Mouse (Mus musculus): ENCODE measurements around the gene Epha8.

Gene Epha8

DNA sequence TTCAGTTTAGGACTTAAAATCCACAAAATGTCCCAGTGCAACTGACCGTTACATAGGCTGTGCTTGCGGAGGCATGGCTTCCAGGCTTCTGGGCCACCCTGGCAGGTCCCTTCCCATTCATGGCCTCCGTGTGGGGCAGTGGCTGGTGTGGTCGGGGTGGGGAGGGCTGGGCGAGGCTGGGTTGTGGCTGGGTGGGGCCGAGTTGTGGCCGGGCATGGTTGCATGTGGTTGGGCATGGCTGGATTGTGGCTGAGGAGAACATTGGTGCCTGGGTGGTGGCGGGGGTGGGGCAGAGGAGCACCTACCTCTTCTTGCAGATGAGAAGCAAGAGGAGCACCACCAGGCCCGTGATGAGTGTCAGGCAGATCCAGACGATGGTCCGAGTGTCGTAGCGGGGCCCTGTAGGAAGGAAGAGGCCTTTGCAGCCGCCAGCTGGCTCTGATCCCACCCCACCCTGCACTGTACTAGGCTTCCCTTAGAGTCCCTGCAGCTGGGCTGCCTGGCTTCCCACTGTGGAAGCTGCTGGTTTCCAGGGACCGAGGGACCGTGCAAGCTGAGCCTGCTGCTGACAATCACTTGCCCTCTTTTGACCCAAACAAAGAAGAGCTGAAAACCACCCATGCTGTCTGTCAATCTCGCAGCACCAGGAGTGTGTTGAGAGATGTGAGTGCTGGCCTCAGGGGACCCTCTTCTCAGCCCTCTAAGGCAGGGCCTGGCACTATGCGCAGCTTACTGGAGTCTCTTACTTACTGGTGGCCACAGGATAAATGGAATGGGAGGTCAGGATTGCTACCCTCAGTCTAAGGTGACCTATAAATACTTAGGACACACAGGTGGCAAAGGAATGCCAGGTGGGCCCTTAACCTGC lies 21.6 kb downstream of the Epha8 start:
- TF ChIP-seq GATA4 (IDR thresholded peaks at IDR 0.05; ENCODE audit: insufficient replicate concordance, low read length), result no peak

DNA sequence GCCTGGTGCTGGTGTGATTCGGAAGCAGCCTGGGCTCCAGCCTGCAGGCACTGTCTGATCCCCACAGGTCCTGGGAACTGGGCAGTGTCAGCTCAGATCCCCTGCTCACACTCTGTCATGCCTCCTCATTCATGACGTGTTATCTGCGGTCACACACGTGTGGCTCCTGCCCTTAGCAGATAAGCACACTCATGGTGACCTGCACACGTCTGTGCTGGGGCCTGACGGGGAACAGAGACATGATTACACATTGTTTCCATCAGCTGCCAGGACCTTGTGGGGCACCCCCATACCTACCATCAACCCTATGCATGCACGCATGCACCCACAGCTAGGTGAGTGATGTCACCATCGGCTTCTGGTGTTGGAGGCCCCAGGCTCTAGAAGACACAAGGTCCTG lies 26.1 kb downstream of the Epha8 start:
- no peak for TF ChIP-seq GATA4 (IDR thresholded peaks at IDR 0.05; ENCODE audit: insufficient replicate concordance, low read length)

DNA sequence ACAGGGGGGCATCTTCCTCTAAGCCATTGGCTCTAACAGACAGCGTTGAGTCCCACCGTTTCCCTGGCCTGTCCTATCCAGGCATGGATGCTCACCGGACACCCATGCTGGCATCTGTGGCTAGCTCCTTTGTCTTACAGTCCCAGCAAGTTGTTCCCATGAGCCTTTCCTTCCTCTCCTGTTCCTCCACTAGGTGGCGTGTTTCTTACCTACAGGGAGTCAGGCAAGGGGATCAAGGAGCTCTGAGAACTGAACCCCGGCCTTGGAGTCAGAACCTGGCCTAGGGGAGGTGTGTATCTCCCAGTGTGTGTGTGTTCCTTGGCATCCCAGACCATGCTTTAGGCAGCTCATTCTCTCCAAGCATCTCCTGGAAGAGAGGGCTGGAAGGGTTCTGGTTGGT lies 27.7 kb downstream of the Epha8 start:
- TF ChIP-seq GATA4 (IDR thresholded peaks at IDR 0.05; ENCODE audit: insufficient replicate concordance, low read length), result no peak

DNA sequence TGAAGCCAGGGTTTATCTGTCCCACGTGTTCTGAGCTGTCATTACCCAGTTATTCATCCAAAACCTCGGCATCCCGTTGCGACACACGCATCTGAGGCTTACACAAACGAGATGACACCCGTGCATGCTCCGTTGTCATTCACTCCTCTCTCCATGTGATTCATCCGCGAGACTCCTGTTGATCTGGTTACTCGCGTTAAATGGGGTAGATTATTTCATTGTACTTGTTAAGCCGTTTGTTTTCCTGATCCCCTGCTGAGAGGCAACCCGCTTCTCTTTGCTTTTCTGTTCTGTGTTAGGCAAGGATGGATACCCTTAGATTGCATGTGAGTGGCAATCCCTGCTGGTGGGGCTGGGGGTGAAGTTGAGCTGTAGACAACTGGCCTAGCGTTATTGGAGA lies 30.8 kb downstream of the Epha8 start:
- no peak for TF ChIP-seq GATA4 (IDR thresholded peaks at IDR 0.05; ENCODE audit: insufficient replicate concordance, low read length)

DNA sequence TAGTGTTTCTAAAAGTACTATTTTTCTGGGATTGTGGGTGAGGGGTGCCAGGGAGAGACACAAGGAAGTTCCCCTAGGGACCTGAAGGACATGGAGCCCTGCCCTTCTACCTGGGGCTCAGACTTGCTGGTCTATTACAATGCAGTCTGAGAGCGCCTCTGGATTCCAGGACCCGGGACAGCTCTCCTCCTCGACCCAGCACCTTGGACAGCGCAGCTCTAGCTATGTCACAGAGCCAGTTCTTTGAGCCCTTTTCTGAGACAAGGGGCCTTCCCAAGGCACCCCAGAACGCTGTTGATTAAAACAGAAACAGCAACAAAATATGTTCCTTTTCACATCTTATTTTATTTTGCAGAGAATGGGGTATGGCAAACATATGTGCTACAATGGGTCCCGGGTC lies 32.1 kb downstream of the Epha8 start:
- no peak for TF ChIP-seq GATA4 (IDR thresholded peaks at IDR 0.05; ENCODE audit: insufficient replicate concordance, low read length)

DNA sequence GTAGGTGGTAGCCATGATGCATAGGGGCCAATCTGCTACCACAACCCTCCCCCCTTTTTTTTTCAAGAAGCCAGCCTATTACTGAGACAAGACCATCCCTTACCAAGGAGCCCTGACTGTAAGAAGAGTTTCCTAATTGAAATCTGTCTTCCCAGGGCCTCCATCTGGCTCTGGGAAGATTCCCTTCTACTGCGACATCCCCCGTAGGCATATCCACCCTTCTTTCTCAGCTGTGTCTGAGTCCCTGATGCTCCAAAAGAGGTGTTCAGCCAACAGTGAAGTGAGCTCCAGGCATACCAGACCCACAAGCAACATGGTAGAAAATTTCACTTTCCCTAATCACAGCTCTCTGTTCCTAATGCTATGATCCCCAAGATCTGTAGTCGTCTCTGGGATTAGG lies 37.1 kb downstream of the Epha8 start:
- TF ChIP-seq GATA4 (IDR thresholded peaks at IDR 0.05; ENCODE audit: insufficient replicate concordance, low read length), result no peak

DNA sequence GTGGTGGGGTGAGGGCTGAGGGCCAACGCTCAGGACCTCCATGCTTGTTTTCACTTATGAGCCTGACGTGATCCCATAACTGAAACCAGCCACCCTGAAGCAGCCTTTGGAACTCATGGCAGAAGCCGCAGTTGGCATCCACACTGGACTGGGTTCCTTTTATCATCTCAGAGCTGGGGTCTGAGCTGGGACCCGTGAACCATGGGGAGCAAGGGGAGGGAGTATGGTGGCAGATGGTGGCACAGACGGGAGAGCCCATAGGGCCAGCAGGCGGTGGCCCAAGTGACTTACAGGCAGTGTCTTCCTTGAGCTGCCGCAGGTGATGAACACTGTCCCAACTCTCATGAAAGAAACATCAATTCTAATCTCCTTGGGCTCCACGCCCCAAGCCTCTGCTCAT lies 37.8 kb downstream of the Epha8 start:
- no peak for TF ChIP-seq GATA4 (IDR thresholded peaks at IDR 0.05; ENCODE audit: insufficient replicate concordance, low read length)

DNA sequence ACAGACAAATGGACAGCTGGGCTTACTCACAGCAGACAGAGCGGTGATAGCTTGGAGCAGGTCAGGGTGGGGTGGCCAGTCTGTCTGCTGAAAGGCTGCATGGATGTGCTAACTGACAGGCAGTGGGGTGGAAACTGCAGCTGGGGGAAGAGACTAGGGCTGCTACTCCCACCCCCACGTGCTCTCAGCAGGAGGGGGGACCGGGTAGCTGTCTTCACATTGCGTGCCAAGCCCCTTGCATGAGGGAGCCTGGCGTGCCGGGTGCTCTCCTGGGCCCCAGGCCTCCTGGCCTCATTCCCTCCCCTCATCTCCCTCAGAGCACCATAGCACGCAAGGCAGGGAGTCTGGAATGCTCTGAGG lies 39.5 kb downstream of the Epha8 start:
- no peak for TF ChIP-seq GATA4 (IDR thresholded peaks at IDR 0.05; ENCODE audit: insufficient replicate concordance, low read length)

DNA sequence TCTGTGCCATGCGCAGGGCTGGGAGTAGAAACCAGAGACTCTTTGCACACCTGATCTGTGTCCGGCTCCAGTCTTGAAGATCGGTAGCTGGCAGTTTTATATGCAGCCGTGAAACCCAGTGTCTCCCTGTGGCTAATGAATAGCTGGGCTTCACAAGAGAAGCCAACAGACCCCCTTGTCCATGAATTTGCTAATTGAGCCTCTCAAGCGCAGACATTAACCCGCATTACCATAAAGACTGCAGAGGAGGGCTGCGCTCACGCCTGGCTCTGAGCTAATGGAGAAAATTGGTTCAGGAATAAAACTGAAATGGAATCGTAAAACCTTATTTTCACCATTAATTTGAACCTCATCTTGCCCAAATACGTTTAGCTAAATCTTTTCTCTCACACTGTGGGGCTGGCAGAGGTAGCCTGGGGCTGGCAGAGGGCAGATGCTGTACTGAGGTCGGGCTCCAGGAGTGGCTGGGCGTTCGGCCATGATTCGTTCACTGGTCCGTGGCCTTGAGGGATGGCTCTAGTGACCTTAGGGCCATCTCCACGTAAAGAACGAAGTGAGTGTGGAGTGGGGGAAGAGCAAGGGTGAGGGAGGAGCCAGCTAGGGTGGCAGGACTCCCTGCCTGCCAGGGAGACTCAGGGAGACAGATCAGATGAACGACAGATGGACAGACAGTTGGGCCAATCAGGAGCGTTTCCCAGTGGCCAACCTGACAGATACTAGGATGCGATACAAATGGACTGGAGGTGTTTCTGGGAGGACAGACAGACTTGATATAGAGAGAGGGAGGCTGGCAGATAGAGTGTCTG lies 40.1 kb downstream of the Epha8 start:
- TF ChIP-seq GATA4 (IDR thresholded peaks at IDR 0.05; ENCODE audit: insufficient replicate concordance, low read length), result no peak

DNA sequence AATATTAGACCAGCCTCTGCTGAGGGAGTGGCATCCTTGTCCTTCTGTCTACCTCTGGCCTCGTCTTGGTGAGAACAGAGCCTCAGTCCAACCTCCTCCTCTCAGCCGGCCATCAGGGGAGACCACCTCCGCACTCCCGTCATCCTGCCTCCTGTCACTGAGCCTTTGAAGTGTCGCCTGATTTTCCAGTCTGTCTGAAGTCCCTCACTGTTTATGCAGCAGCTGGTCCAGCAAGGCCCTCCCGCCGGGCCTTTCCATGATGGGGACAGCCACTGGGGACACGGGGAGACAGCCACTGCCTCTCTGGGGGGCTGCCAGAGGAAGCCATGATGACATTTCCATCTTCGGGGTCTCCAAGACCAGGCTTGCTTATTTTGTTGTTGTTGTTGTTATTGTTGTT lies 43.8 kb downstream of the Epha8 start:
- TF ChIP-seq GATA4 (IDR thresholded peaks at IDR 0.05; ENCODE audit: insufficient replicate concordance, low read length), result no peak

DNA sequence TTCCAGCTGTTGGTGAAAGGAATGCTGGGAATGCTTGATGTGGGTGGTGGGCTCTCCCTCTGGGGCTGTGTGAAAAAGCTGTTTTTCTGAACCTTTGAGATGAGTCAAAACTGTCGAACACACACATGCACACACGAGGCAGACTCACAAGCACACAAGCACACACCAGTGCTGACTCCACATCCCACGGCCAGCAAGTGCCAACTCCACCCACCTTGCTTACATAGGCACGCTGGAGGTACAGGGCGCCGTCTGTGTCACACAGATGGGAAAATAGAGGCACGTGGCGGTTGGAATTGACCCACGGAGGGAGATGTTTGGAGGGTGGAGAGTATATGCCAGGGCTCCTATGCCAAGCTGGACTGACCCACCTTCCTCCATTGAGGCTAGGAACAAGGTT lies 44.8 kb downstream of the Epha8 start:
- TF ChIP-seq GATA4 (IDR thresholded peaks at IDR 0.05; ENCODE audit: insufficient replicate concordance, low read length), result no peak

DNA sequence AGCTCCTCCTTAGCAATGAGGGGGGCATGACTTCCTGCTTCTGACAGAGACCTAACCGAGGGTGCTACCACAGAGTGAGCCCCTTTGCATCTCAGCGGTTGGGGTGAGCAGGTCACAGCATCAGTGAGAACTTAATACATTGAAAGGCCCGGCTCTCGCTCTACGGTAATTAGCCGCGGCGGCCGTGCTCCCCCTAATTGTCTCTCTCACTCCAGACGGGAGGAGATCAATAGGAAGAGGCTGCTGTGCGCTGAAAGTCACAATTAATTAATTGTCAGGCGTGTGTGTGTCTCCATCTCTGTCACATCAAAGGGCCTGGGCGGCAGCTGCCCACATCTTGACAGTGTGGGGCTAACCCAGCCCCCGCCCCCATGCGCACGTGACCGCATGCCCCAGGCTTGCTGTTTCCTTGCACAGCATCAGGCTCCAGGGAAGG lies 45.4 kb downstream of the Epha8 start:
- no peak for TF ChIP-seq GATA4 (IDR thresholded peaks at IDR 0.05; ENCODE audit: insufficient replicate concordance, low read length)

DNA sequence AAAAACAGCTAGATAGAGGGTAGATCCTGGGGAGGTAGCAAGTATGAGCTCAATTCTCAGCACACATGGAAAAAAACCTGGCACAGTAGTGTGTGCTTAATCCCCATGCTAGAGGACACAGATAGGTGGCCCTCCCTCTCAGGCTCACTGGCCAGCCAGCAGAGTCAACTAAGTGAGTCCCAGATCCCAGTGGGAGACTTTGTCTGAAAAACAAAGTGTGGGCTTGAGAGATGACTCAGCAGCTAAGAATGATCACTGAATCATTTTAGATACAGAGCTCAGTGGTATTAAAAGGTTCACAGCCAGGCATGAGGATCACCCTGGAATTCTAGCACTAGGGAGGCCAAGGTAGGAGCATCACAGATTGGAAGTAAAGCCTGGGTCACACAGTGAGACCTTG lies 48.8 kb downstream of the Epha8 start:
- no peak for TF ChIP-seq GATA4 (IDR thresholded peaks at IDR 0.05; ENCODE audit: insufficient replicate concordance, low read length)

DNA sequence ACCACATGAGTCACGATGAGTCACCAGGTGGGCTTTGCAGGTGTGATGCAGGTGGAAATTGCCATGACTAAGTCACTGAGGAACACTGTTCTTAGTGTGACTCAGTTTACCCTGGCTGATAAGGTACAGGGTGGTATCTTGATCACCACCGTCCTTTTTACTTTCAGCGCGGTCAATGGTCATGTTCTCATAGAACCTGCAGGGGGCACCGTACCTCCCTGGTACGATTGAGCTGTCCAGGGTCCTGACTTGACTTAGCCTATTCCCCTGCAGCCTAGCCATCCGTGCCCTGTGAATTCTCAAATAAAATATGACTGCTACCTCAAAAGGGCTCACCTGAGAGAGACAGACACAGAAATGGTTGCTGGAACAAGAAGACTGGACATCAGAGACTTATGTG lies 49.6 kb downstream of the Epha8 start:
- no peak for TF ChIP-seq GATA4 (IDR thresholded peaks at IDR 0.05; ENCODE audit: insufficient replicate concordance, low read length)

DNA sequence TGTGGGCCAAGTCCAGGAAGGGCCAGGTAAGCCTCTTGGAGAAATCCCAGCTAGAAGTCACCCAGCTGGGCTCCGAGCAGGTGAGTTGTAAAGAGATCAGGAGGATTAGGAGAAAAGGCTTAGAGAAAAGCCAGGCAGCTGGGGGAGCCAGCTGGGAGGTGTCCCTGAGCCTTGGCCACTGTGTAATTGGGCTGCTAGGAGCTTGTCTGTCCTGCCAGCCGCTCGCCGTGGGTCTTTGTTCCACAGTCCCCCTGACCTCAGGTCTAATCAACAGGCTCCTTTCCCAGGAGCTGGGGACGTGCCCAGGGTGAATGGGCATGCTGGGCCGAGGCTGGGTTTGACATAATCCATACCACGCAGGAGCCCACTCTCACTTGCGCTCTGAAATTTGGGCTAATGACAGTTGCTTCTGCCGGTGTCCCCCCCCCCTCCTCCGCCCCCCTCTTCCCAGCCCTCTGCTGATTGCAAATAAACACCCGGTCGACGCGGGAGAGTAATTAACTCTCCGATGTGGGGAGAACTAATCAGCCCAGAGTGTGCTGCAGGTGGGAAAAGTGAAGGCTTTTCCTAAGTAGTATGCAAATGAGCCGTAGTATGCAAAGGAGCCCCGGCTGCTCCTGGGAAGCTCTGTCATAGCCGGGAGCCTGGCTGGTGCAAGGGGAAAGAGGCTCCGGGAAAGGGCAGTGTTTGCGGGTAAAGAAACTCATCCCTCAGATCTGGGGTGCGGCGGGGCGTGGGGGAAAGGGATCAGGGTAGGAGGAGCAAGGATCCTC lies 51.7 kb downstream of the Epha8 start:
- no peak for TF ChIP-seq GATA4 (IDR thresholded peaks at IDR 0.05; ENCODE audit: insufficient replicate concordance, low read length)

DNA sequence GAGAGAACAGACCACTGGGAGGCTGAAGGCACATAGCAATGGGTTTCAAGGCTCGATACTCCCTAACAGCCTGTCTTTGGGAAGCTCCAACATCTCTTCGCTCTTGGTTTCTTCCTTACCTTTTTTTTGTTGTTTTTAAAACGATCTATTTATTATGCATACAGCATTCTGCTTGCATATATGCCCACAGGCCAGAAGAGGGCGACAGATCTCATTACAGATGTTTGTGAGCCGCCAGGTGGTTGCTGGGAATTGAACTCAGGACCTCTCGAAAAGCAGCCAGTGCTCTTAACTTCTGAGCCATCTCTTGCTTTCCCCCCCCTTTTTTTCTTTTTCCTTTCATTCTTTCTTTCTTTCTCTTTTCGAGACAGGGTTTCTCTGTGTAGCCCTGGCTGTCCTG lies 57.5 kb downstream of the Epha8 start:
- no peak for TF ChIP-seq GATA4 (IDR thresholded peaks at IDR 0.05; ENCODE audit: insufficient replicate concordance, low read length)

Data from liver, adult (tissue).